Mouse (Mus musculus) erythroblast, adult 5-6 weeks (primary cell): Measurements from ENCODE around the gene Cib4. TPM values are rescaled to one million over a fixed set of nuclear protein-coding genes. Genes with fewer than 3 reads are reported as not detected.

Experiments
- ATAC-seq: replicated peaks from 2 replicates; pipeline ENCODE4 v1.8.0; 2016; ENCODE audit warnings: moderate number of reproducible peaks, mild to moderate bottlenecking, moderate TSS enrichment, inconsistent platforms; ENCODE audit not compliant: poor library complexity, low FRiP score, severe bottlenecking
- total RNA-seq, 2 experiments: library from RNA; stranded (forward) in 1 of 2; stranded (reverse) in 1 of 2; fragments of 150-400 nt in 1 of 2; fragments of 200-764, 138-1000 nt in 1 of 2; gene quantifications; 2 replicates each; pipeline versions ENCODE4 v1.2.3 to v1.2.4; 2015 to 2017; ENCODE audit warnings: low replicate concordance in 2 of 2

Cib4 gene
- not detected in 2 replicates for total RNA-seq (2015; ENCODE audit: low replicate concordance)
- not detected in 2 replicates for total RNA-seq (2017; ENCODE audit: low replicate concordance)

- ATAC-seq, result no peak
These were observed at the start of gene Cib4 for GRCm38 (mm10) chr5:30545698-30546097. TSS of gene Cib4 (minus strand) at chr5:30545836.

- no peak for ATAC-seq
These were observed 49.4 kb upstream of the Cib4 start for GRCm38 (mm10) chr5:30594953-30595560.

- ATAC-seq, result no peak
These were observed 48.3 kb upstream of the Cib4 start for GRCm38 (mm10) chr5:30593811-30594504.

GRCm38 (mm10) chr5:30593360-30593759, 47.7 kb upstream of the Cib4 start:
- ATAC-seq, result no peak

- no peak for ATAC-seq
These were observed 46.8 kb upstream of the Cib4 start for GRCm38 (mm10) chr5:30592279-30592980.

- ATAC-seq, result no peak
These were observed 46.1 kb upstream of the Cib4 start for GRCm38 (mm10) chr5:30591786-30592185.

GRCm38 (mm10) chr5:30591205-30591731, 45.6 kb upstream of the Cib4 start:
- no peak for ATAC-seq

GRCm38 (mm10) chr5:30590231-30590630, 44.6 kb upstream of the Cib4 start:
- no peak for ATAC-seq

GRCm38 (mm10) chr5:30589546-30589945, 43.9 kb upstream of the Cib4 start:
- no peak for ATAC-seq

GRCm38 (mm10) chr5:30589069-30589468, 43.4 kb upstream of the Cib4 start:
- ATAC-seq, result no peak

- no peak for ATAC-seq
These were observed 42.8 kb upstream of the Cib4 start for GRCm38 (mm10) chr5:30588301-30588968.

GRCm38 (mm10) chr5:30587681-30588300, 42.2 kb upstream of the Cib4 start, which contains the start of gene Kcnk3:
TSS of gene Kcnk3 (plus strand) at chr5:30588170.
- no peak for ATAC-seq

- no peak for ATAC-seq
These were observed 41.5 kb upstream of the Cib4 start for GRCm38 (mm10) chr5:30587101-30587500.

- ATAC-seq, result no peak
These were observed 41.0 kb upstream of the Cib4 start for GRCm38 (mm10) chr5:30586616-30587015.

GRCm38 (mm10) chr5:30582017-30582416, 36.4 kb upstream of the Cib4 start:
- ATAC-seq, result no peak

- no peak for ATAC-seq
These were observed 35.1 kb upstream of the Cib4 start for GRCm38 (mm10) chr5:30580725-30581124.

GRCm38 (mm10) chr5:30578445-30579080, 32.9 kb upstream of the Cib4 start:
- no peak for ATAC-seq

GRCm38 (mm10) chr5:30577654-30578310, 32.1 kb upstream of the Cib4 start:
- no peak for ATAC-seq

- no peak for ATAC-seq
These were observed 31.6 kb upstream of the Cib4 start for GRCm38 (mm10) chr5:30577251-30577650.
